8 mouse cellular contexts compared by ENCODE assay signal in the genomic region with DNA sequence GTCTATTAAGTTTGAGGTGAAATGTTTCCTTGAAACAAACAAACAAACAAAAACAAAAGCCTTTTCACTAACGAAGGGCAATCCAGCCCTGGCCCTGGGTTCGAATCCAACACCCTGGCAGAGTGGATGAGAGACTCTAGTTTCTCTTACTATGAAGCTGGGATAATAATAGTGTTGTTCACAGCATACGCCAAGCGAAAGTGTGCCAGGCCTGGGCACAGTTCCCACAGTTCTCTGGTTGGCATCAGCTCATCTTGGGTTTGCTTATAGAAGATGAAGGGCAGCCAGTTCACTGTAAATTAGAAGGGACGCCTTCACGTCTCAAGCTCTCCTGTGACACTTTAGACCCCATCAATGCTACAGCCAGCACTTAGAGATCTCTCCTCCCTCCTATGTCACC. TPM values are rescaled to one million over a fixed set of nuclear protein-coding genes. Genes with fewer than 3 reads are reported as not detected.
DNase-seq lines count a peak whose midpoint lies in the region; ATAC-seq lines count a peak whose summit lies in the region.
"Had no signal": no experiment of that assay in that cellular context is flagged by ENCODE, and none has a peak within 500 bp of the region (broad histone marks: within the 10 kb centered on the region; RNA-seq: fewer than 3 reads in every experiment).

No protein-coding gene starts in this region.

- intact Hi-C loops in heart, postnatal 14 days (cut with DNase I) = loop anchor here (2.0 to 5.0 kb wide), 3 partner anchors 291 to 466 kb away; no protein-coding TSS in a partner anchor
- intact Hi-C loops in left cerebral cortex, postnatal 4 days (cut with DNase I) = loop anchor here (2.0 kb wide), 1 partner anchor 369 kb away; no protein-coding TSS in a partner anchor

- DNase-seq in cerebellum, adult 9-10 months = peak; percentile 79
- peak; percentile 41 to 59 for DNase-seq in heart, postnatal 14 days
- peak; percentile 89 for DNase-seq in left cerebral cortex, postnatal 4 days
- DNase-seq in retina, postnatal 1 day = no peak
- DNase-seq in urinary bladder, postnatal 25 days (ENCODE audit: low spot score) = no peak

- 0 out of 2 replicates have a peak, but pooled peaks have one; percentile 31 for ATAC-seq in hindbrain, embryonic 16.5 days
- no peak for ATAC-seq in hindbrain, embryonic 12.5 days (ENCODE audit: low FRiP score)

- no peaks in the 10 kb centered on the region for H3K27me3 ChIP-seq in hindbrain, embryonic 16.5 days (replicated peaks; ENCODE audit: control insufficient read depth, insufficient read depth, low read length)
- no peaks in the 10 kb centered on the region for H3K27me3 ChIP-seq in hindbrain, embryonic 12.5 days

- WGBS in hindbrain, embryonic 16.5 days = 64% methylated on average over 6 of the region's 6 CpGs
- WGBS in hindbrain, embryonic 12.5 days = 91% methylated on average over 6 of the region's 6 CpGs

- no peaks in the 10 kb centered on the region for H3K36me3 ChIP-seq in hindbrain, embryonic 16.5 days (ENCODE audit: control insufficient read depth, insufficient read depth, low read length)
- H3K36me3 ChIP-seq in hindbrain, embryonic 12.5 days = no peaks in the 10 kb centered on the region
- H3K36me3 ChIP-seq: G1E had no signal

- H3K9ac ChIP-seq in hindbrain, embryonic 16.5 days (ENCODE audit: low read depth, low read length) = no peak overlapping the region
- no peak overlapping the region for H3K9ac ChIP-seq in hindbrain, embryonic 12.5 days

- peak overlapping the region; percentile 67 for H3K27ac ChIP-seq in hindbrain, embryonic 16.5 days (ENCODE audit: low read depth, low read length)
- H3K27ac ChIP-seq in hindbrain, embryonic 12.5 days = no peak overlapping the region

- H3K4me2 ChIP-seq in hindbrain, embryonic 16.5 days (ENCODE audit: low read length) = no peak overlapping the region
- no peak overlapping the region for H3K4me2 ChIP-seq in hindbrain, embryonic 12.5 days (replicated peaks)

- peaks cover 12% of the 10 kb centered on the region for H3K4me1 ChIP-seq in hindbrain, embryonic 16.5 days (ENCODE audit: control insufficient read depth, insufficient read depth, low read depth, low read length)
- H3K4me1 ChIP-seq in hindbrain, embryonic 12.5 days = peaks cover 7% of the 10 kb centered on the region

- H3K9me3 ChIP-seq in hindbrain, embryonic 16.5 days (ENCODE audit: control insufficient read depth, low read length) = no peaks in the 10 kb centered on the region
- no peaks in the 10 kb centered on the region for H3K9me3 ChIP-seq in hindbrain, embryonic 12.5 days (replicated peaks)
- H3K9me3 ChIP-seq: G1E had no signal

- no peak overlapping the region for H3K4me3 ChIP-seq in hindbrain, embryonic 16.5 days (ENCODE audit: low read length)
- no peak overlapping the region for H3K4me3 ChIP-seq in hindbrain, embryonic 12.5 days

RNA-seq across cellular contexts. Expression of a gene that starts 39.2 kb away (rescaled TPM):
- 75.7 and 77.1 TPM in 2 replicates for polyA plus RNA-seq in hindbrain, embryonic 16.5 days (2015; fragmentation: Nextera tagmentation; extraction: Ambion mirVana)
- 145 and 152 TPM in 2 replicates for polyA plus RNA-seq in hindbrain, embryonic 12.5 days (2016; fragmentation: Nextera tagmentation; extraction: Ambion mirVana)
- total RNA-seq in heart, postnatal 14 days (2021) = 10 to 100 TPM; 48.1 to 50.7 TPM
- 10 to 100 TPM; 49.3 to 53.4 TPM for total RNA-seq in left cerebral cortex, postnatal 4 days (2021)

RNA-seq across cellular contexts. Expression of a gene that starts 39.5 kb away (rescaled TPM):
- polyA plus RNA-seq in hindbrain, embryonic 16.5 days (2015; fragmentation: Nextera tagmentation; extraction: Ambion mirVana) = 47.0 and 51.3 TPM in 2 replicates
- polyA plus RNA-seq in hindbrain, embryonic 12.5 days (2016; fragmentation: Nextera tagmentation; extraction: Ambion mirVana) = 26.1 and 27.9 TPM in 2 replicates
- 1 to 10 TPM; 1.1 TPM for total RNA-seq in heart, postnatal 14 days (2021)
- 10 to 100 TPM; 35.0 to 36.1 TPM for total RNA-seq in left cerebral cortex, postnatal 4 days (2021)

Comparison
In these comparisons a context has a peak if more than half of its experiments do, and no peak if none do; other contexts are left out.
1. DNase-seq: peak in cerebellum, adult 9-10 months (single experiment), heart, postnatal 14 days (2 of 2) and left cerebral cortex, postnatal 4 days (single experiment); none in retina, postnatal 1 day (single experiment) and urinary bladder, postnatal 25 days (single experiment).
2. RNA of a gene that starts 39.5 kb away (total RNA-seq): 35.0 to 36.1 TPM in left cerebral cortex, postnatal 4 days; 1.1 TPM in heart, postnatal 14 days; every median in the first group is over 10 times any median in the second.